Mouse (Mus musculus) left cerebral cortex, adult 2 months (tissue): ENCODE measurements at regions not wholly inside any gene's neighbourhood (a gene's known extent, or its start where the extent isn't known, plus 50 kb on each side); places are given as distances from the start of the nearest gene placed in this dataset.

Experiments
- DNase-seq, 2 experiments: peaks; one replicate each; pipeline ENCODE4 v3.0.0; 2021 to 2022; ENCODE audit warnings: low spot score in 2 of 2, mixed read lengths in 1 of 2; ENCODE audit errors: extremely low spot score in 1 of 2
- H3K27ac ChIP-seq: fragments of 200-600 bp; 2 replicates; pipeline ENCODE4 v1.8.1; 2022
- H3K4me3 ChIP-seq: fragments of 200-600 bp; 2 replicates; pipeline ENCODE4 v1.8.1; 2022
- CTCF ChIP-seq: fragments of 200-600 bp; IDR thresholded peaks from 2 replicates; pipeline ENCODE4 v1.8.1; 2022; ENCODE audit warnings: antibody characterized with exemption, mild to moderate bottlenecking, moderate library complexity
- intact Hi-C: fragments of 180-260 bp; cut with DNase I; formaldehyde crosslinking; loops from one replicate; pipeline ENCODE4 v1.15.1; 2025

DNA sequence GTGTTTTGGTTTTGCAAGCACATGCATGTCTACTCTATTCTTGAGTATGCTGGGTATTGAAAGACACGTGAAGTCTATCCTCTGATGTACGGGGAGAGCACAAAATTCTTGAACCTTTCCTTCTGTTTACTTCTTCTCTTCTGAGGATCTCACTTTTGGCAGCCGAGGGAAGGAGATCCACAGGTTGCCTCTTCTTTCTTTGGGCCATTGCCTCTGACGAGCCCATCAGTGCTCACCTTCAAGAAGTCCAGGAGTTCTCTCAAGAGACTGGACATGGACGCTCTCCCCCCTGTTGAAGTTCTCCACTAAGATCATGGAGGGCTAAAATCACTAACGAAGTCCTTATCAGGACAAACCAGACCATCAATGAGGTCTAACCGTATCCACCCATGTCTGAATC, 318.8 kb downstream of the Cd83 start:
- Histone ChIP-seq H3K27ac (no peak overlapping the region), H3K4me3 (no peak overlapping the region)
- no peak for TF ChIP-seq CTCF
- intact Hi-C loops: no loop called here
- DNase-seq: no peak

DNA sequence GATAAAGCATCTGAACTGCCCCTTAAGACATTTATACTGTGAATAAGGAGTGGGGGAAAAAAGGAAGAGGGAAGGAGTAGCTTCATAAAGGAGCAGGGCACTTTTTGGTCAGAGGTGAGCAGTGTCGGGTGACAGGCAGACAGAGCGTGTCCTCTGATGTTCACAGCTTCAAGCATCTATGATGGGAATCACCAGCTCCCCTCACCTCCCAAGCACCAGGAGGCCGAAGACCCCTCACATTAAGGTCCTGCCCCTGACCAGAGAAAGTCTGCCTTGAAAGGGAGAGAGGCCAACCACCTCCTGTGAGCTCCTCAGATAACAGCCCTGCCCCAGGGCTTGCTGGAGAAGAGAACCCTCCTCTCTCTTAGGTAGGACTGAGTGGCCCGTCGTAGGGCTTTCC, 320.6 kb downstream of the Cd83 start:
- no peak for TF ChIP-seq CTCF
- Histone ChIP-seq H3K4me3 (no peak overlapping the region), H3K27ac (no peak overlapping the region)
- no peak for DNase-seq
- intact Hi-C loops: no loop called here

DNA sequence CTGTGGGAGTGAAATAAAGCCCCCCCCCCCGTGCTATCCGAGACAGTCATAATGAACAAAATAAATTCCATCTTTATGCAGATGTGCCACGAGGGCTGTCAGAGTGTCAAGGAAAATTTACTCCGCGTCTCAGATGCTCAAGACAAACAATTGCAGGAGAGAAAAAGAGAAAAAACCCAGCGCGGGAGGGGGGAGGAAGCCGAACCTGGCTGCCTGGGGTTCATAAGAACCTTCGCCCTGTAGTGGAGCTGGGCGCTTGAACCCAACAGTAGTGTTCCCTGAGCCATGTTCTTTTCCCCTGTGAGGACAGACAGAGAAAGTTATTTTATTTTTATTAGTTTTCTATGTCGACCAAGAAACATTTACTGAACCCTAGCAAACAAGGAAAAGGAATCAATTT, 324.1 kb downstream of the Cd83 start:
- TF ChIP-seq CTCF: no peak
- Histone ChIP-seq H3K27ac (no peak overlapping the region), H3K4me3 (no peak overlapping the region)
- DNase-seq: no peak
- intact Hi-C loops: no loop called here

DNA sequence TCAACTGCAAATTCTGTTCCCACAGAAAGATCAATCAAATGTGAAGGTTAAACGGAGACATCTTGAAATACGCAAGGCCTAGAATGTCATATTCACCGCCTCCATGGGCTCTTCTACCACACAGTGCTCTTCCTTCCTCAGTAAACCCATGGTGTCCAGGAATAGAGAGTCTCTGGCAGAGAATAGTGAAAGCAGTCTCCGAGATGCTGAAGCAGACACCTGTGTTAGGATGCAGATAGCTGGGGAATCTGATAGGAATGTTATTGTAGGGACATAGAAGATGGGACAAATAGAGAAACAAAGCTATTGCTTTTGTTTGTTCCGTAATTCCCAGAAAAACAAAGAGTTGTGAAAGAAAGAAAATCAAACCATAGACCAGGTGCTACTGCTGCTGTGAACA, 328.5 kb downstream of the Cd83 start:
- DNase-seq: no peak
- no peak overlapping the region for H3K4me3 ChIP-seq
- no peak for TF ChIP-seq CTCF
- H3K27ac ChIP-seq: no peak overlapping the region
- intact Hi-C loops: no loop called here

DNA sequence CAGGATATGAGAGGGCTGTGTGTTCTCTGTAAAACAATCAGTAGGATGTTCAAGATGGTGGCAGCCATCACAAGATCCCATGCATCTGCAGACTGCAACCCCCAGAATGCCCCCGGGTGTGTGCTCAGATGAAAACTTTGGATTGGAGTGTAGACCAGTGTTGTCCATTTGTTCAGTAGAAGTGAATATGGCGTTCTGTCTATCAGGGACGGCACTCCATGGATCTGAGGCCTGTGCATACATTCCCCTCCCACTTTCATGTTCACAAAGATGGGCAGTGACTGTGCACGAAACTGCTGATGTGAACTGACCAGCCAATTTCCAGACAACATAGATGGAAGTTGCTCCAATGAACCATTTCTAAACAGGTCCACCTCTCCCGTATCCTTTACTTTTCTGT, 330.3 kb downstream of the Cd83 start:
- Histone ChIP-seq H3K4me3 (no peak overlapping the region), H3K27ac (no peak overlapping the region)
- TF ChIP-seq CTCF: no peak
- intact Hi-C loops: no loop called here
- DNase-seq: no peak

DNA sequence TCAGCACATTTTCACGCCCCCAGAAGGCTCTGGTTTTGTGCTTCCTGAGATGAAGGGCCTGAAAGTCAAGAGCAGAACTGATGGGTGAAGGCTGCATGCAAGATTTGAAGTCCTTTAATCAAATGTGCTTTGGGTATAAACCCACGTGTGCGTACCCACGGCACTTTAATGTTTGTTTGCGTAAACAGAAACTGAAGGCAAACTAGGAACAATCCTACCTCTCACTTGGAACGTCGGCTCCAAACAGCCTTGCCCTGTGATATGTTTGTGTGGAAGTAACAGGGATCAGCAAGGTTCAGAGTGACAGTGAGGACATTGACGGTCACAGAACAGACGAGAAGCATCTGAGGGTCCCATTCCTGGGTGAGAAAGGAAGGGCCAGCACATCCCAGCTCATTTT, 333.3 kb downstream of the Cd83 start:
- intact Hi-C loops: no loop called here
- DNase-seq: no peak
- Histone ChIP-seq H3K4me3 (no peak overlapping the region), H3K27ac (no peak overlapping the region)
- no peak for TF ChIP-seq CTCF

DNA sequence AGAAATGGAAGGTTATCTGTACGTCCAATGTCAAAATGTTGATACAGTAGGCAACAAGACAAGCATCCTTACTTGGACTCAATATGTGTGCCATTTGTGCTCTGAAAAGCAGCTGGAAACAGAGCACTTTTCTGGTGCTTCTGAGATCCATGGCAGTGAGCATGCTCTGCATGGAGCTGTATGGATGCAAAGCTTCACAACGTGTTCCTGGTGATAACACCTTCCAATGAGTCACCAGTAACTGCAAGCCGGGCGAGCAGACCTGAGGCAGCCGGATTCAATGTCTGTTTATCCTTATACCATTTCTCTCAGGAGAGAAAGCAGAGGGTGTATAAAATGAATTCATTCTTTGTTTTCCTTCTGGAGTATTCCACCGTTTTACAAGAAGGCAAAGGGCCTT, 334.3 kb downstream of the Cd83 start:
- H3K4me3 ChIP-seq: no peak overlapping the region
- no peak for DNase-seq
- intact Hi-C loops: no loop called here
- no peak for TF ChIP-seq CTCF
- no peak overlapping the region for H3K27ac ChIP-seq

DNA sequence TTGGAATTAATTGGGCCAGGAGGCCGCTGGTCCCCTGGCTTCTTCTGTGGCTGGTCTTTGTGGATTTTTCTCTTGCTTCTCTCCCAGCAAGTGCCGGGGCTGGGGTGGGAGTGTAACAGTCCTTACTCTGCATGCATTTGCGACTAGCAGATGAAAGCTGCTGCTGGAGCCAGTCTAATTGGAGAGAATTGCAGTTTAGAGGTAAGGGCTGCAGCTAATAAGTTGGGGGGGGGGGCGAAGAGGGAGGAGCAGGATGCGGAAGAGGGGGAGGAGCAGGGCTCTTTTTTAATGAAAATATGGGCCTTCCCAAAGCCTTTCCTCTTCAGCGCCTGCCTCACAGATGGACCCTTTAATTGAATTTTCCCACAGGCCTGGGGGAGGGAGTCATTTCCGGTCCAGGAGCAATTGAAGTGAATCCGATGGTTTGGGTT, 336.7 kb downstream of the Cd83 start:
- H3K4me3 ChIP-seq: no peak overlapping the region
- TF ChIP-seq CTCF: no peak
- no peak overlapping the region for H3K27ac ChIP-seq
- no peak for DNase-seq
- intact Hi-C loops: no loop called here

DNA sequence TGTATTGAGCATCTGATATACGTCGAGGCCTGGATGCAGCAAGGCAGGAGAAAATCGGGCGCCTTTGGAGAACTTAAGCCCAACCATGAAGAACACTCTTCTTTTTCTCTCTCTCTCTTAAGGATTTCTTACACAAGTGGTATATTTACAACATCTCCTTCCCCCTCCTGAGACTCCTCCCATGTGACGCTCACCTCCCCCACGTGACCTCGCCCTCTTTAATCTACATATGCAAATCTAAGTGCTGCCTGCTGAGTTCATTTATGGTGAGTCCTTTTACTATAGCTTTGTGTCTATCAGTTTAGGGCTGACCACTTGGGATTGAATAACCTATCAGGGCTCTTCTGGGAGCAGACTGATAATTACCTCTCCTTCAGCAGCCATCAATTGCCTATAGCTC, 337.4 kb downstream of the Cd83 start:
- intact Hi-C loops: no loop called here
- no peak for TF ChIP-seq CTCF
- H3K27ac ChIP-seq: no peak overlapping the region
- no peak overlapping the region for H3K4me3 ChIP-seq
- DNase-seq: no peak

DNA sequence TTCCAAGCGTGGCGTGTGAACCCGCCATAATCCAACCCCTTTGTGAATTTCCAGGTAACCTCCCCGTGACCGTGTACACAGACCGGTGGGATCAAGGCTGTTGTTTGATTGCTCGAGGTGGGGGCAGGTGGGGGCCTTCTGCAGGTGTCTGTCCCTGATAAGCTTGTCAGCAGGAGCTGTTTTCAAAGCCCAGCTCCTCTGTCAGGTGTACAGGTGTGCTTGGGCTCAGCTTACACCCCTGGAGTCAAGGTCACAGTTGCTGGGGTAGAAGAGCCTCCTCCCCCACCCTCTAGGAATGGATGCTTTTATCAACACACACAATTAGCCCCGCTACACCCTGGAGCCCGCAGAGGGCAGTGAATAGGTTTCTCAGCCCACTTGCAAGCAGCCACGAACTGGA, 341.6 kb downstream of the Cd83 start:
- DNase-seq: no peak
- TF ChIP-seq CTCF: no peak
- intact Hi-C loops: no loop called here
- no peak overlapping the region for H3K4me3 ChIP-seq
- no peak overlapping the region for H3K27ac ChIP-seq

DNA sequence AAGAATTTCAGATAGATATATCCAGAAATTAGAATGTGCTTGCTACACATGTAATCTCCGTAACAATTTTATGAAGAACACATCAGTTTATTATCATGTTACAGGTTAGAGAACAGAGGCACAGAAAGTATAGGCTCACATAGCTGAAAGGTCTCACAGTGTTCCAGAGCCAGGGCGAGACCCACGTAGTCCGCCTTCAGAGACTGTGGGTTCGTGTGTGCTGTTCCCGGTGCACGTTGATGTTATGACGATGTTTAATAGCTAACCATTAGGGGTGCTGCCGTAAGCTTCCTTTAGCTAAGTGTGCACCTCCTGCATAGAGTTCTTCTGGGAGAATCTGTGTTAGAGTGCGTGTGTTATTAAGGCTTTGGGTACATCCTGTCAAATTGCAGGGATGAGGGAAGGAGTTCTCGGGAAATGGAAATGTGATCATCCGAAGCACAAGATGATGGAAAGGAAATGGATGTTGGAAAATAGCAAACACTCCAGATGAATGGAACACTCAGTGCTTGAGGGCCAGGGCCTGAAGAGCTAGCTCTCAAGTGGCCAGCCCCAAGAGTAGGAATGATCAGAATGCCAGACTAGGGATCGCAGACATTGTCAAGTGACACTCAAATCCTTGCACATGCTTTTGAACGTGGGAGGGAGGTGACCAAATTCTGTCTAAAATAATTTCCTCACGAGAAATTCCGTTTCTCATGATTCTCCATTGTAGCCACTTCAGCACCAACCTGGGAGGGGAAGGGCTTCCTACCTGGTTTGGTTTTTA, 344.1 kb downstream of the Cd83 start:
- TF ChIP-seq CTCF: no peak
- intact Hi-C loops: no loop called here
- Histone ChIP-seq H3K4me3 (no peak overlapping the region), H3K27ac (no peak overlapping the region)
- DNase-seq: no peak

DNA sequence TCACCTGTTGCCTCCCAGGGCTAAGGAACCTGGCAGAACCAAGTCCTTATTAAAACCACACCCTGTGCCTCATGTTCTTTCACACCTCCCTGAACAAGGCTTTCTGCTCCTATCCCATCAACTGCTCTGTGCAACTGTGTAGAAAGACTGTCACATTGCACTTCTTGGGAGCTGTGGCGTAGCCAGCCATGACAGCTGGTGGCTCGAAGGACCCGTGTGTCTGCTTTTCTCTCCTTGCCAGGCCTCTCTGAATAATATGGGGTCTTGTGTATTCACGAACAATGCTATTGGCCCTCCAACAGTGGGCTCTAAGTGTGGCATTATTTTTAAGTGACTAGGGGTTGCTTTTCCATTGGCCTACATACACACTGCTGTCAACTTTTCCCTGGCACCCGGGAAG, 347.3 kb downstream of the Cd83 start:
- H3K4me3 ChIP-seq: no peak overlapping the region
- H3K27ac ChIP-seq: no peak overlapping the region
- DNase-seq: no peak
- TF ChIP-seq CTCF: no peak
- intact Hi-C loops: no loop called here

DNA sequence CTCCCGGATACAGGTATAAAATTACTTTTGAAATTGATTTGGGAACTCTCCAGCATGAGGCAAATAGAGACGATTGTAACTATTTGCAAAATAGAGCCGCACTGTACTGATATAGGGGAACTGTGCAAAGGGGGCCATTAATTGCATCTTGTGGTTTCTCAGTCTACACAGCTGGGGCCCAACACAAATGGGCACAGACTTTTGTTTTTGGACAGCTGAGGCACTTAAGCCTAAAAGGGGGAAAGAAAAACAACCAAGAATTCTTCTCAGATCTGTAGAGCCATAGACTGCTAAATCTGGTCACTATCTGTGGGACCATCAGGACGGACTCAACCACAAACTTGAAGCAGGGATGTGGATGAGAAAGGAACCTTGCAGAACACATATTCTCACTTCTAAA, 347.9 kb downstream of the Cd83 start:
- TF ChIP-seq CTCF: no peak
- intact Hi-C loops: no loop called here
- DNase-seq: no peak
- Histone ChIP-seq H3K27ac (no peak overlapping the region), H3K4me3 (no peak overlapping the region)
